Mouse (Mus musculus) splenic B cell, adult 2 months (primary cell): ENCODE results near the gene Rcan2.

Experiments
- DNase-seq: peaks from one replicate; pipeline ENCODE4 v3.0.0-alpha.2; 2011; ENCODE audit warnings: low read depth, low spot score
- H3K27me3 ChIP-seq: 2 replicates; pipeline ENCODE4 v1.6.1; 2012; ENCODE audit warnings: mild to moderate bottlenecking, low read length, moderate library complexity, mixed read lengths; ENCODE audit not compliant: control insufficient read depth, poor library complexity, insufficient read depth, severe bottlenecking
- H3K36me3 ChIP-seq: 2 replicates; pipeline ENCODE4 v1.6.1; 2012; ENCODE audit warnings: mild to moderate bottlenecking, low read length, moderate library complexity, mixed read lengths; ENCODE audit not compliant: control insufficient read depth, poor library complexity, insufficient read depth, severe bottlenecking

Rcan2 gene

DNA sequence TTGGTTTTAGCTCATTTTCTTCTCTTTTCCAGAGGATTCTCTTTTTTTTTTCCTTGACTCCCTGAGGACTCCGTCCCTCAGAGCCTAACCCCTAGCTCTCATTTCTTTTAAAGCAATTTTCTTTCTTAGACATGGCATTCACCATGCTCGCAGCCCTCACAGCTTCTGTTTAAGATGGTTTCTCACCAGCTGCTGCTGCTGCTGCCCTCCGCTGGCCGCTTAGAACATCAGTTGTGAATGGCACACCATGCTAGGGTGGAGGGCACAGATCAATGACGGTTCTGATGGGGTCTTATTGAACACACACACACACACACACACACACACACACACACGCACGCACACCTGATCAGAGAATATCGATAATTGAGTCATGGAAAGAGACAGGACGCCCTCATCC is 67.7 kb downstream of the Rcan2 start:
- H3K36me3 ChIP-seq, result no peaks in the 10 kb centered on the region
- no peaks in the 10 kb centered on the region for H3K27me3 ChIP-seq
- no peak for DNase-seq

DNA sequence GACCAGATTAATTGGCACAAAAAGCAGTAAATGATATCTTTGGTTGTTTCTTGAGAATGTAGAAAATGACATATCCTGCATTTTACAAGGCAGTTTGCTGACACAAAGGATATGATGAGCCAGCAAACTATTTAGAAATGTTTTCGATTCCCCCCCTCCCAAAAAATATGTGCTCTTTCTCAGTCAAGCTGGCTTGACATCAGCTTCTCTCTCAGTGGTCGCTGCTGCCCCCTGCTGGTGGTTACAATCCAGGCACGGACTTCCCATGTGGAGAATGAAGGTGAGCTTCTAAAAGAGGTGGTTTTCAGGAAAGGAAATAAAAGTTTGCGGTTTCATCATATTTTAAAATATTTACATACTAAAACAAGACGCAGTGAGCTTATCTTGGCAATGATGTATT is 68.5 kb downstream of the Rcan2 start:
- peak; percentile 51 for DNase-seq
- no peaks in the 10 kb centered on the region for H3K36me3 ChIP-seq
- no peaks in the 10 kb centered on the region for H3K27me3 ChIP-seq

DNA sequence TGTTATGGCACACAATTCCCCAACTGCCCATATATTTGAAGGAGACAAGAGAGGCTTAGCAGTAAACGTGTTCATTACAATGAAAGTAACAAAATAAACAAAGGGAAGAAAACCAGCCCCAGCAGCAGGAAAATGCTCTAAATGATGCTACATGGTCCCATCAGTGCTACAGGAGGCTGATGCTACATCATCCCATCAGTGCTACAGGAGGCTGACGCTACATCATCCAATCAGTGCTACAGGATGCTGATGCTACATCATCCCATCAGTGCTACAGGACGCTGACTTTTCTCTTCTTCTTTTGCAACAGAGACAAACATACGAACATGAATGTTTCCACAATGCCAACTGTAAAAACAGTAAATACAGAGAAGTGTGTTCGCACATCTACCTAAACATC is 73.3 kb downstream of the Rcan2 start:
- H3K36me3 ChIP-seq, result no peaks in the 10 kb centered on the region
- no peak for DNase-seq

DNA sequence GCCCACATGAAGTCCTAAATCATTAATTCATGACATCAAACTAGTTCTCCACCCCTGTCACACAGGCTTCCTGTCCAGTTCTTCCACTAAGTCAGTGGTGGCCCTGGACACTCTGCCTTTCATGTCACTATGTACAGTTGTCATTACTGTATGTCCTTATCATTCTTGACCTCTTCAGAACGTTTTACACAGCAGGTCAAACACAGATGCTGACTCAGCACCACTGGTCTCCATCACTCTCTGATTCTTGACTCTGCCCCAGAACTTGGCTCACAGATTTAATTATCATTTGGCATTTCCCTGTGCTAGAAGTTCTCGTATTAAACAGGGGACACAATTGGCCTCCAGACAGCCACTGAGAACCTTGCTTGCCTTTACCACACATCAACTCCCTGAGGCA is 76.3 kb downstream of the Rcan2 start:
- no peaks in the 10 kb centered on the region for H3K27me3 ChIP-seq
- DNase-seq, result no peak
- no peaks in the 10 kb centered on the region for H3K36me3 ChIP-seq

More for the DNA sequence above, 73.3 kb downstream of the Rcan2 start:
- no peaks in the 10 kb centered on the region for H3K27me3 ChIP-seq

DNA sequence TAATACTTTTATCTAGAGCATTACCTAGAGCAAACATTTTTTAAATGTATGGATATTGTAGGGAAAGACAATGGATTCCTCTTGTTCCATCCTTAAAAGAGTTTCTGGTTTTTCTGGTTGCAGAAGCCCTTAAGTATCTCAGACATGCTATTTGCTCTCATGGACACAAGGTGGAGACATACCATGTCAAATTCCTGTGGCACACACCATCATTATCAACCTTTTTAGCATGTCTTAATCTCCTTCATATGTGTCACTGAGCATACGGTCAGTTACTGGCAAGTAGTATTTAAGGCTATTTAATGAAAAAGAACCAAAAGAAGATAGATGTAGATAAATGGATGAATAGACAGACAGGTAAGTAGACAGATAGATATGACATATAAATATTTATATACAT is 81.9 kb downstream of the Rcan2 start:
- no peaks in the 10 kb centered on the region for H3K36me3 ChIP-seq
- no peaks in the 10 kb centered on the region for H3K27me3 ChIP-seq
- peak; percentile 35 for DNase-seq

DNA sequence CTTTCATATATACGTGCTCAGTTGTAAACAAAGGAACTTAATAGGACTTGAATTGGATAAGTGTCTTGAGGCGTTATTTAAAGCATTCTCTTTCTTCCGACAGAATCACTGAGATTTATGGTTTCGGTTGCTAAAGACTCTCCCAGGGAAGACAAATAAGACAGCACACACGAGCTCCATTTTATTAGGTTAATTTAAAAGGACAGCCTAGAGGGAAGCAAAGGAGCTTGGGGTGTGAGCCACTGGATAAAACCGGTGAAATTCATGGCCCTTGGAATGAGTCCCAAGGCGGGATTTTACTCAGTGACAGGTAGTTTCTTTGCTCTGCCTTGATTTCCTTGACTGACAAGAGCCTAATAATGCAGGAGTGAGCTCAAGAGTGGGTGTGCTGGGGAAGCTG is 85.1 kb downstream of the Rcan2 start:
- no peak for DNase-seq

DNA sequence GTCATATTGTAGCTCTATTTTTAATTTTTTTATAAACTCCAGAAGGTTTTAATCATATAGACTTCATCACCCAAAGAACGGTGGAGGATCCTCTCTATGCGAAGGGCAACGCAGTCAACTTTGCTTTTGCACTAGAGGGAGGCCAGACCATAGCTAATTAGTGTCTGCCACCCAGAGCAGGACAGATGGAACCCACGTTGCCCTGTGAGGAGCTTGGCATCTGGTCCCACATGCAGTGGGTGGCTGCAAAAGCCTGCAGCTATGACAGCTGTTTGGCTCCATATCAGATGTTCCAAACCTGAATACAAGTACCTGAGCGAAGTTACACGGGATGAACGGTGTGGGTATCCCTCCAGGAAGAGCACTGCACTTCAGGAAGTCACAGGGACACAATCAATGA is 86.8 kb downstream of the Rcan2 start:
- Histone ChIP-seq H3K27me3 (no peaks in the 10 kb centered on the region; the same call in 1 of the 2 replicates), H3K36me3 (no peaks in the 10 kb centered on the region)
- no peak for DNase-seq

More for the DNA sequence above, 85.1 kb downstream of the Rcan2 start:
- no peaks in the 10 kb centered on the region for H3K36me3 ChIP-seq
- no peaks in the 10 kb centered on the region for H3K27me3 ChIP-seq

DNA sequence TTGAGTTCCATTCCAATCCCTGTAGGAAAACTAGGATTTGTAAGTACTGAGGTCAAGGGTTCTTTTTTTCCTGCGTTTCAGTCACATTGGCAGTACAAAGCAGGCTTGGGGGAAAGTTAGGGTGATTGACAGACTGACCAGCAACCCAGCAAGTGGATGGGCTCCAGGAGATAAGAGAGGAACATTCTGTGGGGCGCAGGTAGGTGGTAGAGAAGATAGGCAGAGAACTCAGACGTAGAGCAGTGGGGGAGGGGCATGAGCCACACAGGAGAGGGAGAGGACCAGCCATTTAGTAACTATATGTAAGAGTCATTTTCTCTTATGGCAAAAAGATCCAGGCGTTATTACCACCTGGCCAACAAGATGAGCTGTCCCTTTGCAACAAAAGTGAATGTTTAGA is 96.2 kb downstream of the Rcan2 start:
- DNase-seq, result no peak
- Histone ChIP-seq H3K36me3 (no peaks in the 10 kb centered on the region), H3K27me3 (no peaks in the 10 kb centered on the region)

DNA sequence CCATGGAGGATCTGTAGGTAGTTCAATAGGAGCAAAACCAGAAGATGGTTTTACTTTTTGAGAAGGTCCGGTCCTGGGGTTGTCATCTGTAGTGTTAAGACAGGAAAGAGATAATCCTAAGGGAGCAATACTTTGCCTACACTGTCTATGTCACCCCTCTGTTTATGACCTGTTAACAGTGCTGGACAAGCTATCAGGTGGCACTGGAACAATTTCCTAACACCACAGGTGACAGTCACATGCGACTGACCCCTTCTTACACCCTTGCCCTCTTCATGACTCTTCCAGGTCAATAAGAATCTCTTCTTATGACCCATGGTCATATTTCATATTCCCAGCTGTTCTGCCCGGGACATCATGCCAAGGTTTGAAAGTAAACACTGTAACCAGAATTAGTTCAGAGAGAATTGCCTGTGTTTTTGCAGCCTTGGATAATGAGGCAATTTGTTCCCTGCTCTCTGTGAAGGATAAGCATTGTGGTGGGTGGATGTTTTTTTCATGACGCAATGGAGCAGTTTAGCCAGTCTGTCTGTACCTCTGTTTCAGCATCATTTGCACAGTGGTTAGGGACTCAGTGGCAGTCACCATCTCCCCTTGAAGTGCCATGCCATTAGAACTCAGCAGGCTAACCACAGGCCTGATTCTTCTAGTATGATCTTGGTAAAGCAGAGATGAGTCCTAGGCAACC is 98.4 kb downstream of the Rcan2 start:
- Histone ChIP-seq H3K36me3 (no peaks in the 10 kb centered on the region), H3K27me3 (no peaks in the 10 kb centered on the region)
- DNase-seq, result no peak

DNA sequence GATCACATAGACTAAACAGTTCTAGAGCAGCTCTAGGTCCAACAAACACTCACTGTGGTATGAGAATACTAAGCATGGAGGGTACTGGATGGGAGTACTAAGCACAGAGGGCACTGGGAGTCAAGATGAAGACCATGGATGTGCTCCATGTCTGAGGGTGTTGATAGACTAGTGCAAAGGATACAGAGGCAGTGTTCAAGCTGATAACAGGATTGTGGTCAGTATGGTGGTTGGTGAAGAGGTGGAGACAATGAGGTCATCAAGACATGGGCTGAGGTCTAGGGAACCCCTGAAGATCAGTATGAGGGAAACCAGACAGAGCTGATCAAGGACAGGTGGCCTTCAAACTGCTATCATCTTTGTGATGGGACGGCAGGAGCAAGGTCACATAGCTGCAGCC is 99.0 kb downstream of the Rcan2 start:
- Histone ChIP-seq H3K27me3 (no peaks in the 10 kb centered on the region), H3K36me3 (no peaks in the 10 kb centered on the region)
- DNase-seq, result no peak

DNA sequence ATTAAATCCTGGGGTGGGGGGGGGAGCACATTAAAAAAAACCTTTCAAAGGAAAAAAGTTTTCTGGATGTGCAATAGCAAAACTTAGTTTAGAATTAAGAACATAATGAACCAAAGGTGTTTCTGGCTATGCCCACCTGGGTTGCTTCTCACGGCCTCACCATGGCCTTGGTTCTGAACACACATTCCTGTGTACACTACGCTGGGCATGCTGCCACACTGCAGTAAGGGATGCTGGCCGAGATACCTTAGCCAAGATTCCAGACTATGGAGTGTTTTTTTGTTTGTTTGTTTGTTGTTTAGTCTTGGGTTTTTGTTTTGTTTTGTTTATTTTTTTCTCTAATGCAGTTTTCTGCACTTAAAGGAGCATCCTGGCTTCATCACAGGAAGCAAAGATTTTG is 100.3 kb downstream of the Rcan2 start:
- H3K27me3 ChIP-seq, result no peaks in the 10 kb centered on the region
- no peak for DNase-seq

DNA sequence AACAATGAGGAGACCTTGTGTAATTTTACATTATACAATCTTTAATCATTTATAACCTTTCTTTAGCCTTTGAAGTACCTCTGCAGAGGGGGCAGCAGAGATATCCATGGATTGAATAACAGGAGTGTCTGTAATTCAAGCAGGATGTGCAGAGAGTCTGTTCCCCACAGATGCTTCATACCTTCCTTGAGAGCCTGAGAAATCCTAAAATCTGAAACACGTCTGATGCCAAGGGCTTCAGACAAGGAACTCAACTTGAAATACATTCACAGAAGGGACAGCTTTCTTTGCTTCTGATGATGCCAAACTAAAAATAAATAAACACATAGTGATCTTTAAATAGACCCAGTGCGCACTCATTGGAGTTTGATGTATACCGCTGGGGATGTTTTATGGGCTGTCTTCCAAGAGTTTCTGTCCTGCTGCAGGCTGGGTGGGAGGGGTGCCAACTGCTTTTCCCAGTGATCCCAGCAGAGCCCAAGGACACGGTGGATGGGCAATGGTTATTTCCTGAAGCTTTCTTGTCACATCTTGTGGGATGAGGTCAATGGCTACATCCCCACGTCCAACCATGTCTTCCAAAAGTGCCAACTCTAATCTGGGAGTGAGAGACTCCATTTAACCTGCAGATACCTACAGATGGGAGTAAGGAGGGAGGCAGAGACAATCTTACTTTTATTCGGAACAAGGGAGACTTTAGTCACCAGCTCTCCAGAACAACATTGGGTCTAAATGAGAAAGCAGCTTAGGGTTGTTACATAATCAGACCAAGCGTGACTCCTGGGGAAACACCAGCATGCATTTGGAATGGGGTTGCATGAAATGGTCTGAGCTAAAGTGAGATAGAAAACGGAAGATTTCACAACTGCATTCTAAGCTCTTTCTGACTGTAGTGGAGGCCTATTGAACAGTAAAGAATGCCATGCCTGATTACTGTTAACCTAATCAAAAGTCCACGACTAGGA is 102.9 kb downstream of the Rcan2 start:
- H3K36me3 ChIP-seq, result no peaks in the 10 kb centered on the region
- no peak for DNase-seq
- no peaks in the 10 kb centered on the region for H3K27me3 ChIP-seq

More for the DNA sequence above, 100.3 kb downstream of the Rcan2 start:
- H3K36me3 ChIP-seq, result no peaks in the 10 kb centered on the region

DNA sequence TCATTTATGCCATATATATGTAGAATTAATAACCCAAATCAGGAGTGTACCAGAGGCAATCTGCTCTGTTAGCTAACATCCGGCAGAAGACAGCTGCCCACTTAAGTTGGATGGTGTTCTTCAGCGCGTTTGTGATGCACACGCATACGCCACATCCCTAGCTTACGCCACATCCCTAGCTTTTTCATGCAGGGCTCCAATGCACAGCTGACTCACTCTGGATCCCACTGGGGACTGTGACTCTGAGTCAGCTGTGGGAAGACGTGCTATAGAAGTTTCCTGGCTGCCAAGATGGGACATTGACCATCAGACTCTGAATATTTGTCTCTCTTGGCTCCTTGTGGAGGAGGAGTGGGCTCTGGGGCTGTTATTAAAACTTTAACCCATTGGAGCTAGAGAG is 103.7 kb downstream of the Rcan2 start:
- H3K36me3 ChIP-seq, result no peaks in the 10 kb centered on the region
- no peak for DNase-seq
- no peaks in the 10 kb centered on the region for H3K27me3 ChIP-seq

DNA sequence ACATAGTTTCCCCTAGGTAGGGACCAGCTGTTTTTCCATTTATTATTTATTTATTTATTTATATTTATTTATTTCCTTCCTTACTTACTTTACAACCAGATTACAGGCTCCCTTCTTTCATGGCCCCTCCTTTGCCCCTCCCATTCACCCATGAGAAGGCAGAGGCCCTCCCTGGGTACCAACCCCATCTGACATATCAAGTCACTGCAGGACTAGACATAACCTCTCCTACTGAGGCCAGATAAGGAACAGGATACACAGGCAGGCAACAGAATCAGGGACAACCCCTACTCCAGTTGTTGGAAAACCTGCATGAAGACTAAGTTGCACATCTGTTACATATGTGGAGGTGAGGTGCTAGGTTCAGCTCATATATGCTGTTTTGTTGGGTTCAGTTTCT is 105.6 kb downstream of the Rcan2 start:
- no peaks in the 10 kb centered on the region for H3K36me3 ChIP-seq
- H3K27me3 ChIP-seq, result no peaks in the 10 kb centered on the region
- DNase-seq, result no peak

DNA sequence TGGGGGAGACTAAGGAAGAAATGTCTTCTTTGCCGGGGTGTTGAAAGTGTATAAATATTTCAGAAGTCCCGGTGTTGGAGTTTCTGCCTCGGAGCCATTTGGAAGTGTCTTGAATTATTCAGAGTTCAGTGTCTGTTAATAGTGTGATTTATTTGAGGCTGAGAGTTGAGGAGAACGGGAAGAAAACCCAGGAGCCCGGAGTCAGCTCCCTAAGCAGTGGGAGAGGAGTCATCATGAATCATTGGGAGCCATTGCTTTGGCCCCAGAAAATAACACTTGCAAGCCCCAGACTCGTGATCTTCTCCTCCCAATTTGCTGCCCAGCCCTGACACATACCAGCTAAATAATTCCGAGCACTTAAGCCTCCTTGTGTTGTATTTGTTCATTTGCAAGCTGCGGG is 115.0 kb downstream of the Rcan2 start:
- no peaks in the 10 kb centered on the region for H3K27me3 ChIP-seq
- no peaks in the 10 kb centered on the region for H3K36me3 ChIP-seq
- no peak for DNase-seq
